Mouse (Mus musculus): Measurements from ENCODE around the gene Kcnh1. TPM values are rescaled to one million over a fixed set of nuclear protein-coding genes. Genes with fewer than 3 reads are reported as not detected.

Kcnh1 gene
- polyA plus RNA-seq, 1 experiment from 2014 or later, result 1.3 TPM

GRCm38 (mm10) chr1:192550561-192550960 lies 360.0 kb downstream of the Kcnh1 start:
- Histone ChIP-seq H3K27me3 (no peaks in the 10 kb centered on the region), H3K4me3 (replicated peaks) (no peak overlapping the region), H3K27ac (no peak overlapping the region), H3K9me3 (replicated peaks) (no peaks in the 10 kb centered on the region), H3K36me3 (no peaks in the 10 kb centered on the region), H3K4me2 (no peak overlapping the region), H3K9ac (no peak overlapping the region), H3K4me1 (no peaks in the 10 kb centered on the region)
- 84% methylated on average over 3 of the region's 3 CpGs for WGBS
- ATAC-seq (replicated peaks; ENCODE audit: low FRiP score), result no peak

GRCm38 (mm10) chr1:192555516-192555915 lies 364.9 kb downstream of the Kcnh1 start:
- Histone ChIP-seq H3K4me1 (no peaks in the 10 kb centered on the region), H3K27ac (no peak overlapping the region), H3K4me2 (no peak overlapping the region), H3K9me3 (replicated peaks) (no peaks in the 10 kb centered on the region), H3K4me3 (replicated peaks) (no peak overlapping the region), H3K9ac (no peak overlapping the region), H3K27me3 (no peaks in the 10 kb centered on the region), H3K36me3 (no peaks in the 10 kb centered on the region)
- ATAC-seq (replicated peaks; ENCODE audit: low FRiP score), result no peak
- WGBS, result 58% methylated on average over 4 of the region's 4 CpGs

- Histone ChIP-seq H3K9ac (no peak overlapping the region), H3K4me2 (no peak overlapping the region), H3K27me3 (no peaks in the 10 kb centered on the region), H3K9me3 (replicated peaks) (no peaks in the 10 kb centered on the region), H3K4me1 (no peaks in the 10 kb centered on the region), H3K36me3 (no peaks in the 10 kb centered on the region), H3K4me3 (replicated peaks) (no peak overlapping the region), H3K27ac (no peak overlapping the region)
- WGBS, result 79% methylated on average over 5 of the region's 5 CpGs
- ATAC-seq (replicated peaks; ENCODE audit: low FRiP score), result no peak
These were observed 367.5 kb downstream of the Kcnh1 start for GRCm38 (mm10) chr1:192557978-192558594.

- no peaks in the 10 kb centered on the region for H3K27me3 ChIP-seq
- H3K9ac ChIP-seq, result no peak overlapping the region
- 76% methylated on average over 1 of the region's 1 CpGs for WGBS
- no peak overlapping the region for H3K4me2 ChIP-seq
- H3K4me1 ChIP-seq, result no peaks in the 10 kb centered on the region
- ATAC-seq (replicated peaks; ENCODE audit: low FRiP score), result no peak
- no peak overlapping the region for H3K27ac ChIP-seq
- no peaks in the 10 kb centered on the region for H3K36me3 ChIP-seq
- no peak overlapping the region for H3K4me3 ChIP-seq (replicated peaks)
- no peaks in the 10 kb centered on the region for H3K9me3 ChIP-seq (replicated peaks)
These were observed 368.8 kb downstream of the Kcnh1 start for GRCm38 (mm10) chr1:192559341-192559740.

Other genes with a start within 250 kb of the Kcnh1 start
- gene Rd3, start 213.4 kb upstream of the Kcnh1 start, polyA plus RNA-seq (2015; fragmentation: Nextera tagmentation; extraction: Ambion mirVana), result 0.36 and 0.45 TPM in 2 replicates
- 20.0 and 20.8 TPM in 2 replicates for gene Traf5, start 98.2 kb upstream of the Kcnh1 start, polyA plus RNA-seq (2015; fragmentation: Nextera tagmentation; extraction: Ambion mirVana)
- 24.8 and 25.4 TPM in 2 replicates for gene Rcor3, start 52.7 kb upstream of the Kcnh1 start, polyA plus RNA-seq (2015; fragmentation: Nextera tagmentation; extraction: Ambion mirVana)

Data from kidney, embryonic 15.5 days (tissue).